Mouse (Mus musculus): ENCODE results near the gene Pitpnb. TPM values are rescaled to one million over a fixed set of nuclear protein-coding genes. Genes with fewer than 3 reads are reported as not detected.

Pitpnb gene
- polyA plus RNA-seq, 1 experiment from 2014 or later = 33.3 TPM

DNA sequence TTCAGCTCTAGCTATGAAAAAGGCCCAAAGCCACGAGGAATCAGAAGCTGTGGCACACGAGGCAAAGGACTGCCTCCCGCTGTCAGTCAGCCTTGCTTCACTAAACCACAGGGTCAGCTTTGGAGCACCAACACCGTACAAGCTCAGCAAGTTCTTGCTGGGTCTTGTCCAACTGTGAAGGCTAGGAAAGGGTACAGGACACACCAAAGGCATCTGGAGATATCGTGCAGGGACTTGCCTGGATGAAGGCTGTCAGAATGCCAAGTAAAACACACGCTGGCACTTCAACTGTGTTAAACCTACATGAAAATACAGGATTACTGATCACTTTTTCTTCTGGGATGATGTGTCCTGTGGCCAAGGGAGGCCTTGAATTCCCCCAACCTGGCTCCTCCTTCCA is 20.4 kb upstream of the Pitpnb start:
- Histone ChIP-seq H3K36me3 (replicated peaks) (no peaks in the 10 kb centered on the region), H3K4me2 (no peak overlapping the region), H3K4me1 (replicated peaks) (no peaks in the 10 kb centered on the region), H3K27ac (replicated peaks) (no peak overlapping the region), H3K9me3 (replicated peaks) (no peaks in the 10 kb centered on the region), H3K4me3 (replicated peaks) (no peak overlapping the region), H3K9ac (no peak overlapping the region), H3K27me3 (no peaks in the 10 kb centered on the region)
- no peak for ATAC-seq (ENCODE audit: insufficient read depth)
- WGBS (ENCODE audit: insufficient replicate concordance) = 56% methylated on average over 6 of the region's 6 CpGs

GRCm38 (mm10) chr5:111313833-111314232 is 16.7 kb upstream of the Pitpnb start:
- Histone ChIP-seq H3K9me3 (replicated peaks) (no peaks in the 10 kb centered on the region), H3K27me3 (no peaks in the 10 kb centered on the region), H3K9ac (no peak overlapping the region), H3K4me2 (no peak overlapping the region), H3K4me3 (replicated peaks) (no peak overlapping the region), H3K27ac (replicated peaks) (no peak overlapping the region), H3K36me3 (replicated peaks) (no peaks in the 10 kb centered on the region), H3K4me1 (replicated peaks) (no peaks in the 10 kb centered on the region)
- no peak for ATAC-seq (ENCODE audit: insufficient read depth)
- 74% methylated on average over 9 of the region's 9 CpGs for WGBS (ENCODE audit: insufficient replicate concordance)

GRCm38 (mm10) chr5:111315061-111315460 is 15.5 kb upstream of the Pitpnb start:
- Histone ChIP-seq H3K4me3 (replicated peaks) (no peak overlapping the region), H3K9ac (no peak overlapping the region), H3K36me3 (replicated peaks) (no peaks in the 10 kb centered on the region), H3K27ac (replicated peaks) (no peak overlapping the region), H3K4me2 (no peak overlapping the region), H3K9me3 (replicated peaks) (no peaks in the 10 kb centered on the region), H3K27me3 (no peaks in the 10 kb centered on the region), H3K4me1 (replicated peaks) (no peaks in the 10 kb centered on the region)
- ATAC-seq (ENCODE audit: insufficient read depth) = no peak
- 59% methylated on average over 6 of the region's 6 CpGs for WGBS (ENCODE audit: insufficient replicate concordance)

DNA sequence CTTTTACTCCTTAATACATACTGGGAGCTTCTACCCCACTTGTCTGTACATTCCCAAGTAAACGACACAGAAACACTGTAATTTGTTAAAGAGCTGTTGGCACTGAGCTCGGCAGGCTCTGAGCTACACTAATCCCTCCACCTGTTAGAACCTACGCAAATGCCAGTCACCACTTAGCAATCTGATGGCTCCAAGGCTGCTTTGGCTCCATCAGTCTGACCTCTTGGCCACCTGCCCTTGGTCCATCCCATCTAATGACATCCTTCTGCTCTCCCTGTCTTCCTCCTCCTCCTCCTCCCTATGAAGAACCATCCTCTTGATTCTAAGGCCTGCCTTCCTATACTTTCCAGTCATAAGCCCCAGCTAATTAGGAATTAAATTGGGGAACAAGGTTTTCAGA is 13.0 kb upstream of the Pitpnb start:
- no peak for ATAC-seq (ENCODE audit: insufficient read depth)
- WGBS (ENCODE audit: insufficient replicate concordance) = 65% methylated on average over 3 of the region's 3 CpGs
- H3K9me3 ChIP-seq (replicated peaks) = no peaks in the 10 kb centered on the region

GRCm38 (mm10) chr5:111318946-111319345 is 11.6 kb upstream of the Pitpnb start:
- WGBS (ENCODE audit: insufficient replicate concordance) = 39% methylated on average over 1 of the region's 1 CpGs
- Histone ChIP-seq H3K27ac (replicated peaks) (no peak overlapping the region), H3K4me2 (no peak overlapping the region), H3K27me3 (peaks cover 6% of the 10 kb centered on the region), H3K9ac (no peak overlapping the region), H3K4me3 (replicated peaks) (no peak overlapping the region), H3K36me3 (replicated peaks) (no peaks in the 10 kb centered on the region), H3K4me1 (replicated peaks) (no peaks in the 10 kb centered on the region), H3K9me3 (replicated peaks) (no peaks in the 10 kb centered on the region)
- no peak for ATAC-seq (ENCODE audit: insufficient read depth)

More for the DNA sequence above, 13.0 kb upstream of the Pitpnb start:
- Histone ChIP-seq H3K27ac (replicated peaks) (no peak overlapping the region), H3K4me3 (replicated peaks) (no peak overlapping the region), H3K4me2 (no peak overlapping the region), H3K4me1 (replicated peaks) (no peaks in the 10 kb centered on the region), H3K9ac (no peak overlapping the region), H3K36me3 (replicated peaks) (no peaks in the 10 kb centered on the region), H3K27me3 (no peaks in the 10 kb centered on the region)

DNA sequence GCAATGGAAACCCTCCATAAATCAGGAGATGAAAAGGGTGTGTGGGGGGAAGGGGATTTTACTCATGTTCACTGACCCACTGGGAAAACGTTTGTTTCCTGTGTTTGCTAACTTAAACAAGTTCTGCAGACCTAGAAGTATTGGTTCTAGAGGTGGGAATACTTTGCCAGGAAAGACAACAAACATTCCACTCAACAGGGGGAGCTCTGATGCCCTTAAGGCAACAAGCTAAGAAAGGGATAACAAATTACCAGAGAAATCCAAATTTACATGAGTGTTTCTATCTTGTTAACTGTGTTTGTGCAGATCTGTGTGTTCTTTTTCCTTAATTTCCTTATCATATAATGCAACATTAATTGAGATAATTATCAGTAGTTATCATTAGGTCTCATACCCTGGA is 4.8 kb upstream of the Pitpnb start:
- H3K36me3 ChIP-seq (replicated peaks) = no peaks in the 10 kb centered on the region
- H3K4me3 ChIP-seq (replicated peaks) = no peak overlapping the region
- H3K27me3 ChIP-seq = peaks cover 6% of the 10 kb centered on the region
- ATAC-seq (ENCODE audit: insufficient read depth) = no peak
- H3K4me2 ChIP-seq = no peak overlapping the region
- no peaks in the 10 kb centered on the region for H3K9me3 ChIP-seq (replicated peaks)
- no peak overlapping the region for H3K9ac ChIP-seq
- peaks cover 10% of the 10 kb centered on the region; the same call in 1 of the 2 replicates for H3K4me1 ChIP-seq (replicated peaks)
- H3K27ac ChIP-seq (replicated peaks) = no peak overlapping the region
- 29% methylated on average over 1 of the region's 1 CpGs for WGBS (ENCODE audit: insufficient replicate concordance)

GRCm38 (mm10) chr5:111327420-111327819 is 3.1 kb upstream of the Pitpnb start:
- Histone ChIP-seq H3K36me3 (replicated peaks) (no peaks in the 10 kb centered on the region), H3K4me1 (replicated peaks) (peaks cover 23% of the 10 kb centered on the region), H3K27ac (replicated peaks) (no peak overlapping the region), H3K27me3 (peaks cover 6% of the 10 kb centered on the region), H3K4me3 (replicated peaks) (no peak overlapping the region), H3K4me2 (no peak overlapping the region), H3K9me3 (replicated peaks) (no peaks in the 10 kb centered on the region), H3K9ac (no peak overlapping the region)
- no peak for ATAC-seq (ENCODE audit: insufficient read depth)
- 44% methylated on average over 7 of the region's 7 CpGs for WGBS (ENCODE audit: insufficient replicate concordance)

DNA sequence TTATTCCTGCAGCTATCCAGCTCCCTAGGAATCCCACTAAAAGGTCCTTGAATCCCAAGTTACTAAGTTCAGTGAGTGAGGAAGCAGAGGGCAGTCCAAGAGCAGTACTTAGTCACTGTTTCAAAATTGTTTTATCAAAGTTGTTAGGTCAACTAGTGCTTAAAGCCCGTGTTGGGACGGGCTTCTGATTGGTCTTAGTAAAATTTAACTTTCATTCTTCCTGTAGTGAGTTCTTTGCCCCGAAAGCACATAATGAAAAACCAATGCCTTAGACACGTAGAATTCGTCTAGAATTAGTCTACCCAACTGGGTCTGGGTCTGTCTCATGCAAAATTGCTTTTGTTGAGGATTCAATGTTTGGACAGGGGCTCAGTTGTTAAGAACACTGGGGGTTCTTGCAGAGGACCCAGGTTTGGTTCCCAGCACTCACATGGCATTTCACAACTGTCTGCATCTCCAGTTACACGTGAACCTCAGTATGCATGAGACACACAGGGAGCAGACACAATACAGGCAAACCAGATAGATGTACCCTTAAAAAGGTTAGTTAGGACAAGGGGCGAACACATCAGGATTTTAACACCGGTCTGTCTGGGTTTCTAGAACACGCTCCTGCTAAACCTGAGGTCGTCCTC is 664 bp upstream of the Pitpnb start:
- ATAC-seq (ENCODE audit: insufficient read depth) = peak; percentile 26
- Histone ChIP-seq H3K9me3 (replicated peaks) (no peaks in the 10 kb centered on the region), H3K4me2 (peak overlapping the region; percentile 77), H3K27ac (replicated peaks) (peak overlapping the region; percentile 66), H3K9ac (peak overlapping the region; percentile 56), H3K36me3 (replicated peaks) (peaks cover 18% of the 10 kb centered on the region), H3K4me1 (replicated peaks) (peaks cover 44% of the 10 kb centered on the region), H3K4me3 (replicated peaks) (peak overlapping the region; percentile 96), H3K27me3 (no peaks in the 10 kb centered on the region)
- WGBS (ENCODE audit: insufficient replicate concordance) = 12% methylated on average over 10 of the region's 10 CpGs

DNA sequence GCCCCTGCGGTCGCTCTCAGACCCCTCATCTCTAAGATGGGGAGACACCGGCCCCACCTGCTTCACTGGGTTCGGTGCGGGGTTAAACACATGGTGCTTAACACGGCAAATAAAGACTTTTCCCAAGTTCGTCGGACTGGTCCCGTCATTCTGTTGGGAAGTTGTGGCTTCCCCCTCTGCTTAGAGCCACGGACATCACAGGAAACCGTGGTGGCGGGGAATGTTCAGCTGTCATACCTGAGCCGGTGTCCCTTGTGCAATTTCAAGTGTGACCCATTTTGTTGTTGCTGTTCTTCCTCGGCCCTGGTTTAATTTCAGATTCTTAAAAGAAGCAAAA is 504 bp downstream of the Pitpnb start:
- Histone ChIP-seq H3K4me1 (replicated peaks) (peaks cover 51% of the 10 kb centered on the region), H3K9me3 (replicated peaks) (no peaks in the 10 kb centered on the region), H3K36me3 (replicated peaks) (peaks cover 28% of the 10 kb centered on the region), H3K4me3 (replicated peaks) (peak overlapping the region; percentile 96), H3K27me3 (no peaks in the 10 kb centered on the region), H3K9ac (peak overlapping the region; percentile 96), H3K4me2 (peak overlapping the region; percentile 77), H3K27ac (replicated peaks) (peak overlapping the region; percentile 74)
- ATAC-seq (ENCODE audit: insufficient read depth) = peak; percentile 23; the same call in 1 of the 2 replicates
- WGBS (ENCODE audit: insufficient replicate concordance) = 0% methylated on average over 14 of the region's 14 CpGs

DNA sequence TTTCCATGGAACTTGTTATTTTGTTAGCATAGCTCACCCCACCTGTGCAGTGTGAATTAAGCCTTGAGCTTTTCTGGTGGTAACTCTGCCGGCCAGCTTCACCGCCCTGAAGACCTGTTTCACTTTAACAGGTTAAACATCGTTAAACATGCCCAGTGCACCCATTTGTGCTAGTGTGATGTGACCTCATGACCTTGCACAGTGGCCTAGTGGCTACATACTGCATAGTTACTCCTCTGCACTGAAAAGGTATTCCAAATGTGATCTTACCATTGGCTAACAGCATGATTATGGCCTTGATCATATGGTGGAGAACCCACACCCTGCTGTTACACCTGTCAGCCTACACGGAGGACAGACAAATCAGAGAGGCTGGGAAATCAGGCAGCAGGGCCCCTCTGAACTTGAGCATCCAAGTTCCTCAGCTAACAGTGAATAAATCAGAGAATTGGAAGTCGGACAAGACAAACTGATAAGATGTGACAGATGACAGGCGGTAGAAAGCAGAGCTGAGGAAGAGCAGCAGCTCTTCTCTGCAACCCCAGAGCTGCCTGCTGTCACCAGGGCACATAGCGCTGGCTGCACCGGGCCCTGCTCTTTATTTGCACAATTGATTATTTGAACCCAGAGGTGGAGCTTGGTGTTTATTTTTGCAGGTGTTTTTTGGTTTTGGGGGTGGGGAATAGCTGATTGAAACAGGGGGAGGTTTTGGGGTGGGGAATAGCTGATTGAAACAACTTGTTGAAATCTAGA is 5.6 kb downstream of the Pitpnb start:
- Histone ChIP-seq H3K9ac (no peak overlapping the region), H3K27ac (replicated peaks) (0 out of 2 replicates have a peak overlapping the region, but pooled peaks have one; percentile 51), H3K4me1 (replicated peaks) (peaks cover 47% of the 10 kb centered on the region), H3K9me3 (replicated peaks) (no peaks in the 10 kb centered on the region), H3K4me2 (peak overlapping the region; percentile 33), H3K4me3 (replicated peaks) (no peak overlapping the region), H3K27me3 (no peaks in the 10 kb centered on the region), H3K36me3 (replicated peaks) (peaks cover 66% of the 10 kb centered on the region)
- WGBS (ENCODE audit: insufficient replicate concordance) = 61% methylated on average over 8 of the region's 8 CpGs
- ATAC-seq (ENCODE audit: insufficient read depth) = peak; percentile 75

DNA sequence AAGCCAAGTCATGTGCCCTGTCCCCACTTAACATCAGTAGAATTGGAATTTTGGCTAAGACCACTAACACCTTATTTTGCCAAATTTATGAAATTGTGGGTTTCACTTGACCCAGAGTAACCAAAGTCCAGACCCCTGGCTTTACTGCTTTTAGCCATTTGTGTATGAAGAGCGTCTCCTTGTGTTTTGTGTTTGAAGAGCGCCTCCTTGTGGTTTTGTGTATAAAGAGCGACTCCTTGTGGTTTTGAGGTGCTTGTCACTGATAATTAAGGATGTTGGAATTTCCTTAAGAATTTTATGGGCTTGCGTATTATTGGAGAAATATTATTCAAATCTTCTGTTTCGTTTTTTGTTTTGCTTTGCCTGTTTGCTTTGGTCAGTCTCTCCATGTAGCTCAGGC is 11.0 kb downstream of the Pitpnb start:
- ATAC-seq (ENCODE audit: insufficient read depth) = no peak
- H3K27ac ChIP-seq (replicated peaks) = no peak overlapping the region
- 44% methylated on average over 5 of the region's 5 CpGs for WGBS (ENCODE audit: insufficient replicate concordance)
- no peak overlapping the region for H3K4me3 ChIP-seq (replicated peaks)
- H3K9me3 ChIP-seq (replicated peaks) = no peaks in the 10 kb centered on the region
- peaks cover 86% of the 10 kb centered on the region for H3K36me3 ChIP-seq (replicated peaks)
- no peak overlapping the region for H3K4me2 ChIP-seq
- peaks cover 3% of the 10 kb centered on the region for H3K4me1 ChIP-seq (replicated peaks)
- no peak overlapping the region for H3K9ac ChIP-seq
- no peaks in the 10 kb centered on the region for H3K27me3 ChIP-seq
